Mouse (Mus musculus) lung, embryonic 14.5 days (tissue): ENCODE data around the gene Psmb4. TPM values are rescaled to one million over a fixed set of nuclear protein-coding genes. Genes with fewer than 3 reads are reported as not detected.

ENCODE experiments used
- ATAC-seq: fragments of 200-750 bp; cut with Nextera tagmentation; 2 replicates; pipeline ENCODE4 v1.8.0; 2017; ENCODE audit warnings: mild to moderate bottlenecking, moderate TSS enrichment, moderate library complexity; ENCODE audit not compliant: insufficient read depth
- DNase-seq: peaks from one replicate; pipeline ENCODE4 v3.0.0-alpha.2; 2015
- H3K27ac ChIP-seq: fragments of 300-500 bp; sonication (generic); 2 replicates; pipeline ENCODE4 v1.5.1; 2014; ENCODE audit warnings: low read depth, mild to moderate bottlenecking, moderate library complexity
- H3K27me3 ChIP-seq: fragments of 300-500 bp; sonication (generic); 2 replicates; pipeline ENCODE4 v1.6.1; 2014; ENCODE audit warnings: low read length, control low read depth; ENCODE audit not compliant: insufficient read depth
- H3K36me3 ChIP-seq: fragments of 300-500 bp; sonication (generic); 2 replicates; pipeline ENCODE4 v1.6.1; 2014; ENCODE audit warnings: control low read depth; ENCODE audit not compliant: insufficient read depth
- H3K4me1 ChIP-seq: fragments of 300-500 bp; sonication (generic); 2 replicates; pipeline ENCODE4 v1.6.1; 2014; ENCODE audit warnings: antibody characterized with exemption, control low read depth; ENCODE audit not compliant: insufficient read depth
- H3K4me2 ChIP-seq: fragments of 300-500 bp; sonication (generic); 2 replicates; pipeline ENCODE4 v1.6.1; 2014; ENCODE audit warnings: mild to moderate bottlenecking
- H3K4me3 ChIP-seq: fragments of 300-500 bp; sonication (generic); 2 replicates; pipeline ENCODE4 v1.5.1; 2014; ENCODE audit warnings: low read depth, low read length
- H3K9ac ChIP-seq: fragments of 300-500 bp; sonication (generic); 2 replicates; pipeline ENCODE4 v1.6.1; 2014
- H3K9me3 ChIP-seq: fragments of 300-500 bp; sonication (generic); 2 replicates; pipeline ENCODE4 v1.6.1; 2016; ENCODE audit warnings: low read depth, low read length, control low read depth
- CTCF ChIP-seq: IDR thresholded peaks from 2 replicates; pipeline ENCODE4 v1.5.1; 2016; ENCODE audit warnings: antibody characterized with exemption, low read depth
- WGBS: fragments of 180-500 bp; shearing (Covaris S2); extraction: QIAGEN DNeasy Blood & Tissue Kit; methylation state at CpG from one replicate; pipeline ENCODE4 v1.1.7; 2014; 5-methylcytosine and 5-hydroxymethylcytosine counted together
- polyA plus RNA-seq: library from polyadenylated mRNA; unstranded; fragments of >200 nt; fragmentation: Nextera tagmentation; extraction: Ambion mirVana; gene quantifications from 2 replicates; pipeline ENCODE4 v1.2.1, GENCODE M21; 2014

Psmb4 gene
- polyA plus RNA-seq, 1 experiment from 2014 or later: 370 TPM

DNA sequence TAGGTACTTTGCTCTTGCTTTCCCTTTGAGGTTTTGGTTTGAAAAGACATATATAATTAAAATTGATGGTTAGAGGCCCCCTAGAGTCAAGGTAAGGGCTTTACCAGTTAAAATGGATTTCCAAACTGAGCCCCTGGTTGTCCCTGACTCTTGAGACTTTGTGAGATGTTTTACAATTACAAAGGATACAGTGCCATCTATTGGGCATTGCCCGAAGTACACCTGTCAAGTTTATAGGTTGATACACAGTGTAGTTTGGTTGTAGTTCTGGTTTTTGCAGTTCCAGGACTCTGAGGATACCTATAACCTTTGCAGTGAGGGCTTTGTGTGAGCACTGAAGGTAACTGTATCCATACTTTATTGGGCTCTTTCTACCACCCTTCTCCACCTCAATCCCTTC, 37.4 kb downstream of the Psmb4 start:
- Histone ChIP-seq H3K9ac (no peak overlapping the region), H3K4me3 (no peak overlapping the region), H3K36me3 (peaks cover 7% of the 10 kb centered on the region), H3K4me1 (no peaks in the 10 kb centered on the region), H3K4me2 (no peak overlapping the region), H3K27ac (no peak overlapping the region), H3K9me3 (no peaks in the 10 kb centered on the region), H3K27me3 (no peaks in the 10 kb centered on the region)
- 15% methylated on average over 1 of the region's 1 CpGs for WGBS
- peak; percentile 63 for TF ChIP-seq CTCF
- peak; percentile 52; the same call in 1 of the 2 replicates for ATAC-seq
- peak; percentile 91 for DNase-seq

DNA sequence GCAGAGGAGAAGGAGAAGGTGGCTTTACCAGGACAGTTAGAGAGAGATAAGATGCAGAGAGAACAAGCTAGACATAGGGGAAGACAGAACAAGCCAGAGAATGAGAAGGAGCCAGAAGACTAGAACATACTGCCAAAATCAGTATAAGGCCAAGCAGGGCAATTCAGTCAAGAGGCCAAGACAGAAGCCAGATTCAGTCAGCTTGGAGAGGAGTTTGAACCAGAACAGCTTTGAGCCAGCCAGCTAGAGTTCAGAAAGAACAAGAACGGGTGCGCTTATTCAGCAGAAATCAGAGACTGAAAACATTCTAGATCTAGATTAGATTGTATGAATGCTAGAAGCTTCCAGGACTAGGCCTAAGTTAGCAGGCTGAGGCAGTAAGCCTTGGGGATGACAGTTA, 39.4 kb downstream of the Psmb4 start:
- DNase-seq: no peak
- Histone ChIP-seq H3K4me1 (no peaks in the 10 kb centered on the region), H3K9ac (no peak overlapping the region), H3K27me3 (no peaks in the 10 kb centered on the region), H3K36me3 (no peaks in the 10 kb centered on the region), H3K4me3 (no peak overlapping the region), H3K9me3 (no peaks in the 10 kb centered on the region), H3K27ac (peak overlapping the region; percentile 31; the same call in 1 of the 2 replicates), H3K4me2 (no peak overlapping the region)
- no peak for ATAC-seq
- 84% methylated on average over 2 of the region's 2 CpGs for WGBS
- no peak for TF ChIP-seq CTCF

DNA sequence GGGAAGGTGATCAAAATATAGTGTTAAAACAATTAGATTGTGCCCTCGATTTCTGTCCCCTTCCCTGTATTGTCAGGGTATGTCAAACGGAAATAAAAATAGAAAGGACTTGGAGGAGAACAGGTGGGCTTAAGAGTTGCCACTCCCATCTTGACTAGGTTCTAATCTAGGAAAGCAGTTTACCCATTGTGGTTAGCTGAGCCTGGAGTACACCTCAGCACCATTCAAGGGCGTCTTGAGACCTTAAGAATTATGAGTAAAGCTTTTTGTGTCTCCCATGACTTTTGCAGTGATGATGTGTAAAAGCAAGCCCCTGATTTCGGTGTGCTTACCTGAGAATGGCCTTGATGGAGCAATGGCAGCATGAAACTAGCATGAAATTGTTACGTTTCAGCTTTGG, 47.7 kb downstream of the Psmb4 start:
- ATAC-seq (no peak), DNase-seq (no peak)
- Histone ChIP-seq H3K9ac (peak overlapping the region; percentile 90; the same call in 1 of the 2 replicates), H3K27me3 (no peaks in the 10 kb centered on the region), H3K4me1 (peaks cover 9% of the 10 kb centered on the region; the same call in 1 of the 2 replicates), H3K4me3 (peak overlapping the region; percentile 73), H3K36me3 (no peaks in the 10 kb centered on the region), H3K4me2 (peak overlapping the region; percentile 73), H3K27ac (peak overlapping the region; percentile 12; the same call in 1 of the 2 replicates), H3K9me3 (no peaks in the 10 kb centered on the region)
- no peak for TF ChIP-seq CTCF
- 60% methylated on average over 5 of the region's 5 CpGs for WGBS

DNA sequence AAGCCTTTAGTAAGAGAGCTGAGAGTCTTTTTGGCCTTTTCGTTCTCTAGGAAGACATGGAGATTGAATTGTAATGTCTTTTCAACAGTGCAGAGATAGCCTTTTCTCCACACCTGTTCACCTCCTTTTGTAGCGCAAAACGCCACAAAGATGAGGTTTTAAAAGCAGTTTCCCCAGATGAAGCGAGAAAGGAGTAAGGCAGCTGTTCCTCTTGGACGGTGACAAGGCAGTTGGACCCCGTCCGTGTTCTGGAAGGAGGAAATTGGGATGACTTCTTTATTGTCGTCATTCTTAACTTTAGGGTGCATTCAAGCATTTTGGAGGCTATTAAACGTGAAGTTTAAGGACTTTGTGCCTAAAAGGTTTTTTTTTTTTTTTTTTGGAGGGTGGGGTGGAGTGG, 48.1 kb downstream of the Psmb4 start:
- peaks cover 9% of the 10 kb centered on the region; the same call in 1 of the 2 replicates for H3K4me1 ChIP-seq
- ATAC-seq: no peak
- H3K4me2 ChIP-seq: peak overlapping the region; percentile 73
- H3K36me3 ChIP-seq: no peaks in the 10 kb centered on the region
- H3K27me3 ChIP-seq: no peaks in the 10 kb centered on the region
- WGBS: 7% methylated on average over 9 of the region's 9 CpGs
- peak; percentile 39 for DNase-seq
- H3K27ac ChIP-seq: peak overlapping the region; percentile 99
- TF ChIP-seq CTCF: no peak
- no peaks in the 10 kb centered on the region for H3K9me3 ChIP-seq
- H3K4me3 ChIP-seq: peak overlapping the region; percentile 73
- H3K9ac ChIP-seq: peak overlapping the region; percentile 90

DNA sequence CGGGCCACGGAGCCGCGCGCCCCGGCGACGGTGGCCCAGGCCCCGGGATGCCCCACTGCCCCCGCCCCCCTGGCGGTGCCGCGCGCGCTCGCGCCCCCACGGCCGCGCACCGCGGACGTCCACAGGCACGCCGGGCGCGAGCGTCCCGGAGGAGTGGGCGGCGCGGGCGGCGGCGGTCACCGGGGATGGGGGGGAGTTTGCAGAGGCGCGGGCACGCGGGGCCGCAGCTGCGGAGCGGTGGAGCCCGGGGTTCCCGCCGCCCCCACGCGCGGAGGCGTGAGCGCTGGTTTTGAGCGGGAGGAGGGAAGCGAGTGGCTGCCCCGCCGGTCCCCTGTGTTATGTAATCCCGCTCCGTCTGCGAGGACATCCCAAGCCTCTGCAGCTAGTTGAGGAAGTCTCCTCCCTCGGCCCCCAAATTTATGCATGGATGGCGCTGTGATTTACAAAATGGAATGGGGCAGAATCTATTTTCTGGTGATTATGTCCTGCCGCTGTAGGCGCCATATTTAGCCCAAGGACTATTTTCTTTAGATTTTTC, 48.7 kb downstream of the Psmb4 start:
- under 1% methylated on average over 28 of the region's 62 CpGs for WGBS
- H3K27me3 ChIP-seq: no peaks in the 10 kb centered on the region

DNA sequence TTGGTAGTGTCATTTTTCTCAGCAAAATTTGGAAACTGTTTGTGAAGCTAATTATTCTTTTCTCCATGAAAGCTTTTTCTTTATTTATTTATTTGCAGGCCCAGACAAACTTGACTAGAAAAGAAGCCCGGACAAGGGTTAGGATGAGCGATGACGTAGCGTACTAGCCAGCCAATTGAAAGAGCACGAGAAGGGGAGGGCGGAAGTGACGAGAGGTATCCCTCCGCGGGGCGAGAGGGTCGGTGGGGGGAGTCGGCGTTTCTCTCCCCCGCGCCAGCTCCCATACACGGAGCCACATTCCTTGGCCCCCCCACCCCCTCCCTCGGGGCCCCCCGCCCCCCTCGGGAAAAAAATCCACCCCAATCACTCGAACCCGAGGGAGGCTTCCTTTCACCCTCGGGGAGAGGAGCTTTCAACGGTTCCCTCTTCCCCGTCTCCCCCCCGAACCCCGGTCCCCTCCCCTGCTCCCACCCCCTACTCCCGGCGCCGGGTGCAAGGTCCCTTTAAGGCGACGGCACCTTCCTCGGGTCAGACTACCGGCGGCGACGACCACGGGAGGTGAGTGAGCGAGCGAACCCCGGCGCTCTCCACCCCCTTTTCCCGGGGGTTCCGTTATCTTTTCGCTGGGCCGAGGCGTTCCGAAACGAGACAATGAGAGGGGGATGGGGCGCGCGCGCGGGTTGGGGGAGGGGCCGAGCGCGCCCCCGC, 49.4 kb downstream of the Psmb4 start, which contains the start of gene Pogz:
Pogz (plus strand) TSS at position 385 of the 708 bp plus-strand sequence.
- Histone ChIP-seq H3K9me3 (no peaks in the 10 kb centered on the region), H3K4me3 (peak within 1 kb of the TSS; percentile 73), H3K4me1 (peaks cover 9% of the 10 kb centered on the region; the same call in 1 of the 2 replicates), H3K36me3 (no peaks in the 10 kb centered on the region), H3K9ac (peak within 1 kb of the TSS; percentile 90), H3K27ac (peak within 1 kb of the TSS; percentile 99), H3K27me3 (no peaks in the 10 kb centered on the region), H3K4me2 (peak within 1 kb of the TSS; percentile 73)
- DNase-seq (peak; percentile 98), ATAC-seq (peak; percentile 93)
- TF ChIP-seq CTCF: no peak
- WGBS: under 1% methylated on average over 50 of the region's 57 CpGs

More for the DNA sequence above, 48.7 kb downstream of the Psmb4 start:
- H3K27ac ChIP-seq: peak overlapping the region; percentile 99
- H3K36me3 ChIP-seq: no peaks in the 10 kb centered on the region
- ATAC-seq (peak; percentile 79), DNase-seq (peak; percentile 88)
- peak overlapping the region; percentile 73 for H3K4me3 ChIP-seq
- H3K9me3 ChIP-seq: no peaks in the 10 kb centered on the region
- peak overlapping the region; percentile 73 for H3K4me2 ChIP-seq
- no peak for TF ChIP-seq CTCF
- peak overlapping the region; percentile 90 for H3K9ac ChIP-seq
- H3K4me1 ChIP-seq: peaks cover 9% of the 10 kb centered on the region; the same call in 1 of the 2 replicates

DNA sequence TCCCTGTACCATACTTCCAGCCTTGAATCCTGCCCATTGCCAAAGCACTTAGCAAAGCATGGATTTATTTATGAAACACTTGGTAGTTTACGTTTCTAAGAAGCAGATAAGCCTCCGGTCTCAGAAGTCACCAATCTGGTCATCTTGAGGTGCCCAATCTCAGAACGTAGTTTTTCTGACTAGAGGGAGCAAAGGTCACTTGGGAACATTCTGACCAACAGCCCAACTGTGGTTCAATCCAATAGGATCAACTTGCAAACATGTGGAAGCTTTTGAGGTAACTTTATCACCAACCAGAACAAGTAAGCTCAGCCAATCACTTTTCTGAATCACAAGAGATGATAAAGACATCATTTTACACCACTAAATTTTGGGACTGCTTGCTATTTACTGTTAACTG, 51.4 kb downstream of the Psmb4 start:
- 32% methylated on average over 3 of the region's 3 CpGs for WGBS
- TF ChIP-seq CTCF: no peak

More for the DNA sequence above, 51.4 kb downstream of the Psmb4 start:
- Histone ChIP-seq H3K4me2 (no peak overlapping the region), H3K9me3 (no peaks in the 10 kb centered on the region), H3K27me3 (no peaks in the 10 kb centered on the region), H3K27ac (no peak overlapping the region), H3K36me3 (no peaks in the 10 kb centered on the region), H3K4me3 (no peak overlapping the region), H3K4me1 (peaks cover 9% of the 10 kb centered on the region; the same call in 1 of the 2 replicates), H3K9ac (no peak overlapping the region)
- ATAC-seq: no peak
- DNase-seq: no peak

Other genes with a start within 250 kb of the Psmb4 start
- not detected in 2 replicates for gene Gm10972, start 243.8 kb downstream of the Psmb4 start, polyA plus RNA-seq
- 8.2 and 8.8 TPM in 2 replicates for gene Tuft1, start 228.1 kb downstream of the Psmb4 start, polyA plus RNA-seq
- gene Selenbp2, start 193.4 kb downstream of the Psmb4 start, polyA plus RNA-seq: 4.2 and 4.9 TPM in 2 replicates
- 18.3 and 19.5 TPM in 2 replicates for gene Cgn, start 100.5 kb downstream of the Psmb4 start, polyA plus RNA-seq
- 21.3 and 22.1 TPM in 2 replicates for gene Pogz, start 49.4 kb downstream of the Psmb4 start, polyA plus RNA-seq
- 99.1 and 103 TPM in 2 replicates for gene Selenbp1, start 46.1 kb upstream of the Psmb4 start, polyA plus RNA-seq
- gene Rfx5, start 67.1 kb upstream of the Psmb4 start, polyA plus RNA-seq: 11.8 and 13.1 TPM in 2 replicates
- gene Pi4kb, start 87.8 kb upstream of the Psmb4 start, polyA plus RNA-seq: 24.7 and 25.9 TPM in 2 replicates
- gene Zfp687, start 128.5 kb upstream of the Psmb4 start, polyA plus RNA-seq: 28.1 and 31.7 TPM in 2 replicates
- gene Psmd4, start 155.7 kb upstream of the Psmb4 start, polyA plus RNA-seq: 236 and 250 TPM in 2 replicates
- gene Pip5k1a, start 220.0 kb upstream of the Psmb4 start, polyA plus RNA-seq: 12.2 and 13.6 TPM in 2 replicates
- gene Vps72, start 224.1 kb upstream of the Psmb4 start, polyA plus RNA-seq: 167 and 170 TPM in 2 replicates
- 1.2 and 1.9 TPM in 2 replicates for gene Tmod4, start 237.5 kb upstream of the Psmb4 start, polyA plus RNA-seq
- 62.7 and 67.9 TPM in 2 replicates for gene Scnm1, start 247.1 kb upstream of the Psmb4 start, polyA plus RNA-seq
- gene Lysmd1, start 247.1 kb upstream of the Psmb4 start, polyA plus RNA-seq: 8.2 and 9.4 TPM in 2 replicates